Mouse (Mus musculus) limb, embryonic 13.5 days (tissue): Measurements from ENCODE around the gene Adamtsl4. TPM values are rescaled to one million over a fixed set of nuclear protein-coding genes. Genes with fewer than 3 reads are reported as not detected.

Source experiments
- ATAC-seq: fragments of 200-750 bp; cut with Nextera tagmentation; 2 replicates; pipeline ENCODE4 v1.8.0; 2017; ENCODE audit warnings: low read depth, moderate number of reproducible peaks, moderate TSS enrichment; ENCODE audit not compliant: low FRiP score
- H3K27ac ChIP-seq: fragments of 300-500 bp; sonication (generic); 2 replicates; pipeline ENCODE4 v1.5.1; 2015; ENCODE audit warnings: inconsistent platforms, mild to moderate bottlenecking, moderate library complexity
- H3K27me3 ChIP-seq: fragments of 300-500 bp; sonication (generic); 2 replicates; pipeline ENCODE4 v1.6.1; 2015; ENCODE audit warnings: mild to moderate bottlenecking, inconsistent platforms
- H3K36me3 ChIP-seq: fragments of 300-500 bp; sonication (generic); 2 replicates; pipeline ENCODE4 v1.6.1; 2015; ENCODE audit warnings: inconsistent platforms, mild to moderate bottlenecking, moderate library complexity
- H3K4me1 ChIP-seq: fragments of 300-500 bp; sonication (generic); 2 replicates; pipeline ENCODE4 v1.6.1; 2015; ENCODE audit warnings: inconsistent platforms
- H3K4me2 ChIP-seq: fragments of 300-500 bp; sonication (generic); replicated peaks from 2 replicates; pipeline ENCODE4 v1.6.1; 2015; ENCODE audit warnings: inconsistent platforms, mild to moderate bottlenecking, moderate library complexity
- H3K4me3 ChIP-seq: fragments of 300-500 bp; sonication (generic); 2 replicates; pipeline ENCODE4 v1.5.1; 2015; ENCODE audit warnings: moderate library complexity, mild to moderate bottlenecking, inconsistent platforms
- H3K9ac ChIP-seq: fragments of 300-500 bp; sonication (generic); 2 replicates; pipeline ENCODE4 v1.6.1; 2015; ENCODE audit warnings: mild to moderate bottlenecking, inconsistent platforms
- H3K9me3 ChIP-seq: fragments of 300-500 bp; sonication (generic); 2 replicates; pipeline ENCODE4 v1.6.1; 2016; ENCODE audit warnings: inconsistent platforms
- WGBS: fragments of 180-500 bp; shearing (Covaris S2); methylation state at CpG from one replicate; pipeline ENCODE4 v1.1.7; 2015; 5-methylcytosine and 5-hydroxymethylcytosine counted together
- polyA plus RNA-seq: library from polyadenylated mRNA; unstranded; fragments of >200 nt; fragmentation: Nextera tagmentation; extraction: Ambion mirVana; gene quantifications from 2 replicates; pipeline ENCODE4 v1.2.1, GENCODE M21; 2015

Gene Adamtsl4
- polyA plus RNA-seq, 1 experiment from 2014 or later = 2.7 TPM

- Histone ChIP-seq H3K27me3 (no peaks in the 10 kb centered on the region), H3K4me2 (no peak overlapping the region), H3K4me1 (peaks cover 56% of the 10 kb centered on the region), H3K9ac (no peak overlapping the region), H3K36me3 (peaks cover 1% of the 10 kb centered on the region), H3K4me3 (no peak overlapping the region), H3K27ac (no peak overlapping the region), H3K9me3 (no peaks in the 10 kb centered on the region)
- no peak for ATAC-seq
- WGBS = 32% methylated on average over 5 of the region's 8 CpGs
Measured at GRCm38 (mm10) chr3:95684846-95685245, 2.9 kb downstream of the Adamtsl4 start.

GRCm38 (mm10) chr3:95682878-95683277, 4.8 kb downstream of the Adamtsl4 start:
- Histone ChIP-seq H3K4me2 (no peak overlapping the region), H3K36me3 (peaks cover 10% of the 10 kb centered on the region), H3K4me3 (no peak overlapping the region), H3K27me3 (no peaks in the 10 kb centered on the region), H3K27ac (no peak overlapping the region), H3K4me1 (peaks cover 37% of the 10 kb centered on the region), H3K9me3 (no peaks in the 10 kb centered on the region), H3K9ac (no peak overlapping the region)
- 64% methylated on average over 5 of the region's 5 CpGs for WGBS
- no peak for ATAC-seq

GRCm38 (mm10) chr3:95681365-95681764, 6.4 kb downstream of the Adamtsl4 start:
- peak overlapping the region; percentile 1; the same call in 1 of the 2 replicates for H3K9ac ChIP-seq
- H3K36me3 ChIP-seq = peaks cover 21% of the 10 kb centered on the region
- WGBS = 27% methylated on average over 11 of the region's 11 CpGs
- no peak for ATAC-seq
- H3K4me1 ChIP-seq = peaks cover 25% of the 10 kb centered on the region
- H3K27ac ChIP-seq = no peak overlapping the region
- no peaks in the 10 kb centered on the region for H3K27me3 ChIP-seq
- H3K4me2 ChIP-seq = no peak overlapping the region
- no peaks in the 10 kb centered on the region for H3K9me3 ChIP-seq
- H3K4me3 ChIP-seq = no peak overlapping the region

GRCm38 (mm10) chr3:95680673-95681072, 7.0 kb downstream of the Adamtsl4 start:
- H3K9me3 ChIP-seq = no peaks in the 10 kb centered on the region
- no peak for ATAC-seq
- H3K4me1 ChIP-seq = peaks cover 28% of the 10 kb centered on the region
- whole genome bisulfite sequencing = 84% methylated on average over 6 of the region's 6 CpGs
- H3K36me3 ChIP-seq = peaks cover 21% of the 10 kb centered on the region
- no peak overlapping the region for H3K4me3 ChIP-seq
- H3K27ac ChIP-seq = no peak overlapping the region
- H3K27me3 ChIP-seq = no peaks in the 10 kb centered on the region
- no peak overlapping the region for H3K9ac ChIP-seq
- H3K4me2 ChIP-seq = no peak overlapping the region

- Histone ChIP-seq H3K27me3 (no peaks in the 10 kb centered on the region), H3K9ac (no peak overlapping the region), H3K4me3 (no peak overlapping the region), H3K4me1 (peaks cover 40% of the 10 kb centered on the region), H3K27ac (no peak overlapping the region), H3K36me3 (peaks cover 21% of the 10 kb centered on the region), H3K9me3 (no peaks in the 10 kb centered on the region), H3K4me2 (no peak overlapping the region)
- no peak for ATAC-seq
- WGBS = 90% methylated on average over 8 of the region's 8 CpGs
Measured at GRCm38 (mm10) chr3:95679551-95679950, 8.2 kb downstream of the Adamtsl4 start.

- WGBS = 80% methylated on average over 19 of the region's 19 CpGs
- Histone ChIP-seq H3K9me3 (no peaks in the 10 kb centered on the region), H3K4me1 (peaks cover 53% of the 10 kb centered on the region), H3K4me2 (no peak overlapping the region), H3K4me3 (no peak overlapping the region), H3K27me3 (no peaks in the 10 kb centered on the region), H3K27ac (no peak overlapping the region; the same call in 1 of the 2 replicates), H3K9ac (no peak overlapping the region), H3K36me3 (peaks cover 21% of the 10 kb centered on the region)
- ATAC-seq = no peak
Measured at GRCm38 (mm10) chr3:95677420-95678090, 10.2 kb downstream of the Adamtsl4 start.

- H3K27ac ChIP-seq = no peak overlapping the region
- H3K27me3 ChIP-seq = no peaks in the 10 kb centered on the region
- H3K36me3 ChIP-seq = peaks cover 21% of the 10 kb centered on the region
- H3K9me3 ChIP-seq = no peaks in the 10 kb centered on the region
- H3K9ac ChIP-seq = no peak overlapping the region
- no peak overlapping the region for H3K4me3 ChIP-seq
- WGBS = 60% methylated on average over 15 of the region's 15 CpGs
- peaks cover 60% of the 10 kb centered on the region for H3K4me1 ChIP-seq
- no peak for ATAC-seq
- H3K4me2 ChIP-seq = no peak overlapping the region
Measured at GRCm38 (mm10) chr3:95676745-95677419, 10.8 kb downstream of the Adamtsl4 start.

- peak; percentile 52 for ATAC-seq
- 16% methylated on average over 7 of the region's 8 CpGs for WGBS
- Histone ChIP-seq H3K27ac (peak overlapping the region; percentile 97), H3K36me3 (peaks cover 30% of the 10 kb centered on the region), H3K4me3 (no peak overlapping the region), H3K4me2 (peak overlapping the region; percentile 38), H3K9me3 (no peaks in the 10 kb centered on the region), H3K9ac (peak overlapping the region; percentile 25; the same call in 1 of the 2 replicates), H3K27me3 (no peaks in the 10 kb centered on the region), H3K4me1 (peaks cover 54% of the 10 kb centered on the region)
Measured at GRCm38 (mm10) chr3:95675301-95676092, 12.2 kb downstream of the Adamtsl4 start.

GRCm38 (mm10) chr3:95674812-95675211, 12.9 kb downstream of the Adamtsl4 start:
- no peaks in the 10 kb centered on the region for H3K27me3 ChIP-seq
- ATAC-seq = 0 out of 2 replicates have a peak, but pooled peaks have one; percentile 5
- peaks cover 30% of the 10 kb centered on the region for H3K36me3 ChIP-seq
- peak overlapping the region; percentile 97 for H3K27ac ChIP-seq
- peaks cover 54% of the 10 kb centered on the region for H3K4me1 ChIP-seq
- 0 out of 2 replicates have a peak overlapping the region, but pooled peaks have one; percentile 25 for H3K9ac ChIP-seq
- no peaks in the 10 kb centered on the region for H3K9me3 ChIP-seq
- no peak overlapping the region for H3K4me3 ChIP-seq
- WGBS = 8% methylated on average over 6 of the region's 6 CpGs
- H3K4me2 ChIP-seq = peak overlapping the region; percentile 38

GRCm38 (mm10) chr3:95674236-95674635, 13.5 kb downstream of the Adamtsl4 start:
- peak; percentile 67 for ATAC-seq
- Histone ChIP-seq H3K9me3 (no peaks in the 10 kb centered on the region), H3K9ac (peak overlapping the region; percentile 55; the same call in 1 of the 2 replicates), H3K36me3 (peaks cover 35% of the 10 kb centered on the region), H3K27me3 (no peaks in the 10 kb centered on the region), H3K4me2 (peak overlapping the region; percentile 60), H3K4me3 (no peak overlapping the region; the same call in 1 of the 2 replicates), H3K27ac (peak overlapping the region; percentile 97), H3K4me1 (peaks cover 54% of the 10 kb centered on the region)
- 14% methylated on average over 2 of the region's 2 CpGs for WGBS

GRCm38 (mm10) chr3:95673707-95674211, 14.0 kb downstream of the Adamtsl4 start:
- ATAC-seq = peak; percentile 21; the same call in 1 of the 2 replicates
- peaks cover 39% of the 10 kb centered on the region for H3K36me3 ChIP-seq

More at GRCm38 (mm10) chr3:95673707-95674211, 14.0 kb downstream of the Adamtsl4 start:
- Histone ChIP-seq H3K27me3 (no peaks in the 10 kb centered on the region), H3K4me1 (peaks cover 54% of the 10 kb centered on the region), H3K4me3 (peak overlapping the region; percentile 23), H3K27ac (peak overlapping the region; percentile 97), H3K4me2 (peak overlapping the region; percentile 60), H3K9me3 (no peaks in the 10 kb centered on the region), H3K9ac (peak overlapping the region; percentile 55)
- WGBS = 8% methylated on average over 11 of the region's 11 CpGs
